In genomic region chr2:166148672-166149332, GRCm38 (mm10) we compare ENCODE assay signal across 10 mouse cellular contexts. TPM values are rescaled to one million over a fixed set of nuclear protein-coding genes. Genes with fewer than 3 reads are reported as not detected.
DNase-seq lines count a peak whose midpoint lies in the region; ATAC-seq and TF ChIP-seq lines count a peak whose summit lies in the region.
"Had no signal": no experiment of that assay in that cellular context is flagged by ENCODE, and none has a peak within 500 bp of the region (broad histone marks: within the 10 kb centered on the region; RNA-seq: fewer than 3 reads in every experiment).

No protein-coding gene starts in this region.

- peaks cover 15% of the 10 kb centered on the region for H3K4me1 ChIP-seq in hindbrain, embryonic 11.5 days (replicated peaks; ENCODE audit: control insufficient read depth, insufficient read depth, low read length)
- peaks cover 79% of the 10 kb centered on the region for H3K4me1 ChIP-seq in hindbrain, embryonic 12.5 days
- peaks cover 22% of the 10 kb centered on the region for H3K4me1 ChIP-seq in ES-Bruce4 (ENCODE audit: control insufficient read depth, insufficient read depth, low read length)
- H3K4me1 ChIP-seq in embryonic facial prominence, embryonic 11.5 days (ENCODE audit: control insufficient read depth, insufficient read depth, low read length), result peaks cover 20% of the 10 kb centered on the region
- peaks cover 100% of the 10 kb centered on the region for H3K4me1 ChIP-seq in limb, embryonic 10.5 days
- H3K4me1 ChIP-seq in forebrain, embryonic 14.5 days (ENCODE audit: control insufficient read depth, insufficient read depth, low read length), result peaks cover 40% of the 10 kb centered on the region

- H3K36me3 ChIP-seq in hindbrain, embryonic 11.5 days (ENCODE audit: control insufficient read depth, insufficient read depth, low read length), result no peaks in the 10 kb centered on the region
- H3K36me3 ChIP-seq in hindbrain, embryonic 12.5 days, result 0 out of 2 replicates have a peak, but pooled peaks cover 3% of the 10 kb centered on the region
- no peaks in the 10 kb centered on the region for H3K36me3 ChIP-seq in ES-Bruce4 (ENCODE audit: control insufficient read depth, insufficient read depth, low read length, poor library complexity, severe bottlenecking)
- H3K36me3 ChIP-seq in embryonic facial prominence, embryonic 11.5 days (replicated peaks; ENCODE audit: control insufficient read depth, insufficient read depth, low read depth, low read length), result no peaks in the 10 kb centered on the region
- peaks cover 56% of the 10 kb centered on the region for H3K36me3 ChIP-seq in limb, embryonic 10.5 days
- no peaks in the 10 kb centered on the region for H3K36me3 ChIP-seq in forebrain, embryonic 14.5 days (ENCODE audit: control insufficient read depth, insufficient read depth, low read length)

- no peaks in the 10 kb centered on the region for H3K9me3 ChIP-seq in hindbrain, embryonic 11.5 days (ENCODE audit: control insufficient read depth, low read length)
- no peaks in the 10 kb centered on the region for H3K9me3 ChIP-seq in hindbrain, embryonic 12.5 days (replicated peaks)
- H3K9me3 ChIP-seq in ES-Bruce4 (replicated peaks; ENCODE audit: control insufficient read depth, insufficient read depth, low read length, poor library complexity, severe bottlenecking), result no peaks in the 10 kb centered on the region
- no peaks in the 10 kb centered on the region for H3K9me3 ChIP-seq in embryonic facial prominence, embryonic 11.5 days (replicated peaks; ENCODE audit: control insufficient read depth, low read length)
- no peaks in the 10 kb centered on the region for H3K9me3 ChIP-seq in limb, embryonic 10.5 days (replicated peaks)
- no peaks in the 10 kb centered on the region for H3K9me3 ChIP-seq in forebrain, embryonic 14.5 days (replicated peaks; ENCODE audit: control insufficient read depth, low read length)

- H3K27me3 ChIP-seq in hindbrain, embryonic 11.5 days (ENCODE audit: control insufficient read depth, insufficient read depth, low read length), result 0 out of 2 replicates have a peak, but pooled peaks cover 4% of the 10 kb centered on the region
- H3K27me3 ChIP-seq in hindbrain, embryonic 12.5 days, result peaks cover 19% of the 10 kb centered on the region
- no peaks in the 10 kb centered on the region for H3K27me3 ChIP-seq in ES-Bruce4 (ENCODE audit: control insufficient read depth, insufficient read depth, low read length, poor library complexity, severe bottlenecking)
- no peaks in the 10 kb centered on the region; the same call in 1 of the 2 replicates for H3K27me3 ChIP-seq in embryonic facial prominence, embryonic 11.5 days (ENCODE audit: control insufficient read depth, insufficient read depth, low read length)
- no peaks in the 10 kb centered on the region for H3K27me3 ChIP-seq in limb, embryonic 10.5 days (ENCODE audit: low read depth, poor library complexity, severe bottlenecking)
- peaks cover 6% of the 10 kb centered on the region; the same call in 1 of the 2 replicates for H3K27me3 ChIP-seq in forebrain, embryonic 14.5 days (replicated peaks; ENCODE audit: control insufficient read depth, insufficient read depth, low read length)

- no peak overlapping the region for H3K4me3 ChIP-seq in hindbrain, embryonic 11.5 days (ENCODE audit: low read depth, low read length)
- H3K4me3 ChIP-seq in hindbrain, embryonic 12.5 days, result no peak overlapping the region
- H3K4me3 ChIP-seq in ES-Bruce4 (ENCODE audit: low read depth, low read length), result no peak overlapping the region
- no peak overlapping the region for H3K4me3 ChIP-seq in embryonic facial prominence, embryonic 11.5 days (ENCODE audit: low read depth, low read length)
- peak overlapping the region; percentile 23 for H3K4me3 ChIP-seq in limb, embryonic 10.5 days
- no peak overlapping the region for H3K4me3 ChIP-seq in forebrain, embryonic 14.5 days (ENCODE audit: low read depth, low read length)

- ATAC-seq in hindbrain, embryonic 11.5 days (ENCODE audit: low FRiP score), result no peak
- ATAC-seq in hindbrain, embryonic 12.5 days (ENCODE audit: low FRiP score), result no peak
- ATAC-seq in embryonic facial prominence, embryonic 11.5 days (replicated peaks; ENCODE audit: insufficient number of reproducible peaks, low FRiP score, low TSS enrichment, low read depth), result peak; percentile 63
- no peak for ATAC-seq in forebrain, embryonic 14.5 days
- ATAC-seq: hindbrain, embryonic 16.5 days had no signal

- TF ChIP-seq EP300 in ES-Bruce4 (IDR thresholded peaks at IDR 0.05; ENCODE audit: insufficient read depth, low read depth, low read length), result no peak

- 62% methylated on average over 13 of the region's 13 CpGs for WGBS in hindbrain, embryonic 11.5 days
- 49% methylated on average over 13 of the region's 13 CpGs for WGBS in hindbrain, embryonic 12.5 days
- WGBS in embryonic facial prominence, embryonic 11.5 days, result 26% methylated on average over 13 of the region's 13 CpGs
- 24% methylated on average over 13 of the region's 13 CpGs for WGBS in limb, embryonic 10.5 days
- 41% methylated on average over 13 of the region's 13 CpGs for WGBS in forebrain, embryonic 14.5 days

- H3K4me2 ChIP-seq in hindbrain, embryonic 11.5 days (replicated peaks; ENCODE audit: low read depth, low read length), result no peak overlapping the region
- H3K4me2 ChIP-seq in hindbrain, embryonic 12.5 days (replicated peaks), result no peak overlapping the region; the same call in 1 of the 2 replicates
- no peak overlapping the region; the same call in 1 of the 2 replicates for H3K4me2 ChIP-seq in embryonic facial prominence, embryonic 11.5 days (ENCODE audit: low read depth, low read length)
- H3K4me2 ChIP-seq in forebrain, embryonic 14.5 days (ENCODE audit: low read length), result no peak overlapping the region
- H3K4me2 ChIP-seq: liver, embryonic 11.5 days had no signal

- TF ChIP-seq POLR2A in ES-Bruce4 (IDR thresholded peaks at IDR 0.05; ENCODE audit: insufficient read depth, low read length), result no peak

- H3K9ac ChIP-seq in hindbrain, embryonic 11.5 days (ENCODE audit: low read depth, low read length), result no peak overlapping the region
- no peak overlapping the region for H3K9ac ChIP-seq in hindbrain, embryonic 12.5 days
- no peak overlapping the region; the same call in 1 of the 2 replicates for H3K9ac ChIP-seq in ES-Bruce4 (ENCODE audit: low read depth, poor library complexity, severe bottlenecking)
- H3K9ac ChIP-seq in embryonic facial prominence, embryonic 11.5 days (replicated peaks; ENCODE audit: low read length), result peak overlapping the region; percentile 25; the same call in 1 of the 2 replicates
- H3K9ac ChIP-seq in forebrain, embryonic 14.5 days (ENCODE audit: low read length), result no peak overlapping the region

- no peak for TF ChIP-seq CTCF in ES-Bruce4 (IDR thresholded peaks at IDR 0.05; ENCODE audit: low read depth, low read length)

- peak; percentile 51 for DNase-seq in hindbrain, embryonic 11.5 days (ENCODE audit: low spot score)
- peak; percentile 83 for DNase-seq in embryonic facial prominence, embryonic 11.5 days (ENCODE audit: low spot score)
- peak; percentile 82 for DNase-seq in limb, embryonic 10.5 days (ENCODE audit: low spot score)
- DNase-seq in layer of hippocampus, adult 9-10 months (ENCODE audit: low spot score), result no peak
- no peak for DNase-seq in frontal cortex, postnatal 25 days (ENCODE audit: low spot score in 2 of 2)
- DNase-seq in forebrain, embryonic 14.5 days (ENCODE audit: low spot score), result no peak

- H3K27ac ChIP-seq in hindbrain, embryonic 11.5 days (ENCODE audit: low read depth, low read length), result no peak overlapping the region
- no peak overlapping the region for H3K27ac ChIP-seq in hindbrain, embryonic 12.5 days
- 0 out of 2 replicates have a peak overlapping the region, but pooled peaks have one; percentile 25 for H3K27ac ChIP-seq in ES-Bruce4 (ENCODE audit: insufficient read depth, low read length)
- peak overlapping the region; percentile 72 for H3K27ac ChIP-seq in embryonic facial prominence, embryonic 11.5 days (replicated peaks; ENCODE audit: low read depth, low read length)
- H3K27ac ChIP-seq in limb, embryonic 10.5 days, result peak overlapping the region; percentile 100
- no peak overlapping the region for H3K27ac ChIP-seq in forebrain, embryonic 14.5 days (ENCODE audit: low read depth, low read length)

RNA-seq across cellular contexts. Expression of gene Sulf2, which starts 6.7 kb away (rescaled TPM):
- 104 and 115 TPM in 2 replicates for polyA plus RNA-seq in hindbrain, embryonic 11.5 days (2014; fragmentation: Nextera tagmentation; extraction: Ambion mirVana)
- 185 and 186 TPM in 2 replicates for polyA plus RNA-seq in hindbrain, embryonic 12.5 days (2016; fragmentation: Nextera tagmentation; extraction: Ambion mirVana)
- polyA plus RNA-seq in ES-Bruce4 (2011; ENCODE audit: insufficient read depth, insufficient read length, low read depth, missing spikeins), result 116 and 119 TPM in 2 replicates
- 166 and 168 TPM in 2 replicates for polyA plus RNA-seq in embryonic facial prominence, embryonic 11.5 days (2014; fragmentation: Nextera tagmentation; extraction: Ambion mirVana)
- polyA plus RNA-seq in limb, embryonic 10.5 days (2016; fragmentation: Nextera tagmentation; extraction: Ambion mirVana), result 157 and 188 TPM in 2 replicates
- 33.2 and 40.1 TPM in 2 replicates for polyA plus RNA-seq in forebrain, embryonic 14.5 days (2014; fragmentation: Nextera tagmentation; extraction: Ambion mirVana)

Comparison
In these comparisons a context has a peak if more than half of its experiments do, and no peak if none do; other contexts are left out.
1. DNase-seq: peak in hindbrain, embryonic 11.5 days (single experiment), embryonic facial prominence, embryonic 11.5 days (single experiment) and limb, embryonic 10.5 days (single experiment); none in layer of hippocampus, adult 9-10 months (single experiment), frontal cortex, postnatal 25 days (0 of 2) and forebrain, embryonic 14.5 days (single experiment).
2. H3K27ac ChIP-seq: peak in ES-Bruce4 (single experiment), embryonic facial prominence, embryonic 11.5 days (single experiment) and limb, embryonic 10.5 days (single experiment); none in hindbrain, embryonic 11.5 days (single experiment), hindbrain, embryonic 12.5 days (single experiment) and forebrain, embryonic 14.5 days (single experiment).